Mouse (Mus musculus): Measurements from ENCODE around the gene Vac14. TPM values are rescaled to one million over a fixed set of nuclear protein-coding genes. Genes with fewer than 3 reads are reported as not detected.

Gene Vac14
- polyA plus RNA-seq, 1 experiment, result 31.6 TPM

DNA sequence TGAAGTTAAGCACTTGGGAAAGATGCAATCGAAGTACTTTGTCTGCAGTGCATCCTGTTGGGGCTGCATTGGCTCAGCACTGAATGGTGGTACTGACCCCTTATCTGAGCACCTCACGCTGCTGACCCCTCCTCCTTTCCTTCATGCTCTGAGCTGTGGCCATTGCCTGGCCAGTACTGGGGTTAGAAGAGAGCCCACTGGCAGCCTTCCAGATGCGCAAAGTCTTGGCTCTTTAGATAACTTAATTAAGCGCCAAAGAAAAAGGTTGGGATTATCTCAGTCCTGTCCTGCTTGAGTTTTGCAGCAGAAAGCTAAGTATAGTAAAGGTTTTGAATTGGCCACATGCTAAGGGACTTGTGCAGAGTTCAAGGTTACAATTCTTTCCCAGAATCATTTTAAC is 26.0 kb downstream of the Vac14 start:
- Histone ChIP-seq H3K36me3 (ENCODE audit: control insufficient read depth, insufficient read depth, low read length, poor library complexity, severe bottlenecking) (peaks cover 36% of the 10 kb centered on the region), H3K27me3 (ENCODE audit: control insufficient read depth, insufficient read depth, low read length, poor library complexity, severe bottlenecking) (no peaks in the 10 kb centered on the region), H3K9ac (ENCODE audit: low read depth, poor library complexity, severe bottlenecking) (no peak overlapping the region), H3K4me1 (ENCODE audit: control insufficient read depth, insufficient read depth, low read length) (no peaks in the 10 kb centered on the region), H3K4me3 (ENCODE audit: low read depth, low read length) (no peak overlapping the region), H3K9me3 (replicated peaks; ENCODE audit: control insufficient read depth, insufficient read depth, low read length, poor library complexity, severe bottlenecking) (no peaks in the 10 kb centered on the region), H3K27ac (ENCODE audit: insufficient read depth, low read length) (no peak overlapping the region)
- TF ChIP-seq CTCF (IDR thresholded peaks at IDR 0.05; ENCODE audit: low read depth, low read length), result no peak
- no peak for TF ChIP-seq POLR2A (IDR thresholded peaks at IDR 0.05; ENCODE audit: insufficient read depth, low read length)
- TF ChIP-seq EP300 (IDR thresholded peaks at IDR 0.05; ENCODE audit: insufficient read depth, low read depth, low read length), result no peak

DNA sequence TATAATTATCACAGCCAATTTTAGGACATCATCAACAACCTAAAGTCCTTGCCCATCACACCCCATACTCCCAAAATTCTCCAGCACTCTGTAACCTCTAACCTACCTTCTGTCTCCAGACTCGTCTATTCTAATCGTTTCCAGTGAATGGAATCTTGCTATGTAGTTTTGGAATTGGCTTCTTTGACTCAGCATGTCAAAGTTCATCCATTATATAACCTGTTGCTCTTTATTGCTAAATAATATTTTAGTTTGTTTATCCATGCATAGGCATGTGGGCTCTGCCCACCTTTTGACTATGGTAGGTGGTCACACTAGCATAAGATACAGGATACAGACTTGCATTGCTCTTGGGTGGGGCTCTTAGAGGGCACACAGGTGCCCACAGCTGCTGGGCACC is 26.5 kb downstream of the Vac14 start:
- Histone ChIP-seq H3K4me3 (ENCODE audit: low read depth, low read length) (no peak overlapping the region), H3K9ac (ENCODE audit: low read depth, poor library complexity, severe bottlenecking) (no peak overlapping the region), H3K4me1 (ENCODE audit: control insufficient read depth, insufficient read depth, low read length) (no peaks in the 10 kb centered on the region), H3K27me3 (ENCODE audit: control insufficient read depth, insufficient read depth, low read length, poor library complexity, severe bottlenecking) (no peaks in the 10 kb centered on the region), H3K9me3 (replicated peaks; ENCODE audit: control insufficient read depth, insufficient read depth, low read length, poor library complexity, severe bottlenecking) (no peaks in the 10 kb centered on the region), H3K27ac (ENCODE audit: insufficient read depth, low read length) (no peak overlapping the region), H3K36me3 (ENCODE audit: control insufficient read depth, insufficient read depth, low read length, poor library complexity, severe bottlenecking) (peaks cover 39% of the 10 kb centered on the region)
- TF ChIP-seq CTCF (IDR thresholded peaks at IDR 0.05; ENCODE audit: low read depth, low read length) (no peak), EP300 (IDR thresholded peaks at IDR 0.05; ENCODE audit: insufficient read depth, low read depth, low read length) (no peak), POLR2A (IDR thresholded peaks at IDR 0.05; ENCODE audit: insufficient read depth, low read length) (no peak)

GRCm38 (mm10) chr8:110645340-110645739 is 27.0 kb downstream of the Vac14 start:
- Histone ChIP-seq H3K4me1 (ENCODE audit: control insufficient read depth, insufficient read depth, low read length) (no peaks in the 10 kb centered on the region), H3K36me3 (ENCODE audit: control insufficient read depth, insufficient read depth, low read length, poor library complexity, severe bottlenecking) (peaks cover 43% of the 10 kb centered on the region), H3K4me3 (ENCODE audit: low read depth, low read length) (no peak overlapping the region), H3K9ac (ENCODE audit: low read depth, poor library complexity, severe bottlenecking) (no peak overlapping the region), H3K9me3 (replicated peaks; ENCODE audit: control insufficient read depth, insufficient read depth, low read length, poor library complexity, severe bottlenecking) (no peaks in the 10 kb centered on the region), H3K27me3 (ENCODE audit: control insufficient read depth, insufficient read depth, low read length, poor library complexity, severe bottlenecking) (no peaks in the 10 kb centered on the region), H3K27ac (ENCODE audit: insufficient read depth, low read length) (no peak overlapping the region)
- TF ChIP-seq CTCF (IDR thresholded peaks at IDR 0.05; ENCODE audit: low read depth, low read length) (no peak), POLR2A (IDR thresholded peaks at IDR 0.05; ENCODE audit: insufficient read depth, low read length) (no peak), EP300 (IDR thresholded peaks at IDR 0.05; ENCODE audit: insufficient read depth, low read depth, low read length) (no peak)

DNA sequence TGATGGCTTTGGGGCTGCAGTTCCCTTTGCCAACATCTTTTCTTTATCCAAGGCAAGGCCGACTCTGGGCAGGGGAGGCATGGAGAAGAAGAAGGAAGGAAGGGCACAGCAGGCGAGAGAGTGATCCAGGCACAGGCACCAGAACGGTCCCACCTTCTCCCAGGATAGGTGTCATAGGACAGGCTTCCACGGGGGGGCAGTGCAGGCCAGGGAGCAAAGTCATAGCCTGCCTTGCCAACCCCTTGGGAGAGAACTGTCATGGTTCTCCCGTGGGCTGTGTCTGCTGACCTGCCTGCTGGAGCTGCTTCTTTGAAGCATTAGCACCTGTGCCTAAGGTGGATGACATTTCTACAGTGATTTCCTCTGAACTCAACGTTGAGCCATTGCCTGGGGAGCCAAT is 27.7 kb downstream of the Vac14 start:
- Histone ChIP-seq H3K27ac (ENCODE audit: insufficient read depth, low read length) (no peak overlapping the region), H3K36me3 (ENCODE audit: control insufficient read depth, insufficient read depth, low read length, poor library complexity, severe bottlenecking) (peaks cover 46% of the 10 kb centered on the region), H3K27me3 (ENCODE audit: control insufficient read depth, insufficient read depth, low read length, poor library complexity, severe bottlenecking) (no peaks in the 10 kb centered on the region), H3K4me1 (ENCODE audit: control insufficient read depth, insufficient read depth, low read length) (no peaks in the 10 kb centered on the region), H3K9ac (ENCODE audit: low read depth, poor library complexity, severe bottlenecking) (no peak overlapping the region), H3K4me3 (ENCODE audit: low read depth, low read length) (no peak overlapping the region), H3K9me3 (replicated peaks; ENCODE audit: control insufficient read depth, insufficient read depth, low read length, poor library complexity, severe bottlenecking) (no peaks in the 10 kb centered on the region)
- TF ChIP-seq CTCF (IDR thresholded peaks at IDR 0.05; ENCODE audit: low read depth, low read length) (peak; percentile 84), POLR2A (IDR thresholded peaks at IDR 0.05; ENCODE audit: insufficient read depth, low read length) (no peak)

GRCm38 (mm10) chr8:110648577-110648976 is 30.2 kb downstream of the Vac14 start:
- Histone ChIP-seq H3K36me3 (ENCODE audit: control insufficient read depth, insufficient read depth, low read length, poor library complexity, severe bottlenecking) (peaks cover 37% of the 10 kb centered on the region), H3K4me3 (ENCODE audit: low read depth, low read length) (no peak overlapping the region), H3K9me3 (replicated peaks; ENCODE audit: control insufficient read depth, insufficient read depth, low read length, poor library complexity, severe bottlenecking) (no peaks in the 10 kb centered on the region), H3K27me3 (ENCODE audit: control insufficient read depth, insufficient read depth, low read length, poor library complexity, severe bottlenecking) (no peaks in the 10 kb centered on the region), H3K4me1 (ENCODE audit: control insufficient read depth, insufficient read depth, low read length) (no peaks in the 10 kb centered on the region), H3K9ac (ENCODE audit: low read depth, poor library complexity, severe bottlenecking) (no peak overlapping the region), H3K27ac (ENCODE audit: insufficient read depth, low read length) (no peak overlapping the region)
- no peak for TF ChIP-seq CTCF (IDR thresholded peaks at IDR 0.05; ENCODE audit: low read depth, low read length)
- no peak for TF ChIP-seq EP300 (IDR thresholded peaks at IDR 0.05; ENCODE audit: insufficient read depth, low read depth, low read length)
- TF ChIP-seq POLR2A (IDR thresholded peaks at IDR 0.05; ENCODE audit: insufficient read depth, low read length), result no peak

DNA sequence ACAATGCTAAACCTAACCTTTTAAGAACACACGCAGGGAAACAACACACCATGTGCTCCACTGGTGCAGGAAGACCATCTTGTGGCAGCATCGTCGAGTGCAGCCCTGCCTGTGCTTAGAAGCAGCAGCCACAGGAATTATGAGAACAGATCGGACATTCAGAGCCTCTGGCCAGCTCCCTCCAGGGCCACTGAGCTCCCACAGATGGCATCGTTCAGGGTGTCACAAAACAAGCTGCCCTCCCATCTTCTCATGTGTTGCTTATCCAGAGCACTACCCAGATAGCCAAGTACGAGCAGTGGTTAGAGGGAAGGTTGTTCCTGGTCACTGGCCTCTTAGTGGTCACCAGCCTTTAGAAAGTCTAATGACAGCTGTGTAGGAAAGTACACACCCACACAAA is 30.9 kb downstream of the Vac14 start:
- Histone ChIP-seq H3K27ac (ENCODE audit: insufficient read depth, low read length) (no peak overlapping the region), H3K36me3 (ENCODE audit: control insufficient read depth, insufficient read depth, low read length, poor library complexity, severe bottlenecking) (peaks cover 36% of the 10 kb centered on the region), H3K9me3 (replicated peaks; ENCODE audit: control insufficient read depth, insufficient read depth, low read length, poor library complexity, severe bottlenecking) (no peaks in the 10 kb centered on the region), H3K4me3 (ENCODE audit: low read depth, low read length) (no peak overlapping the region), H3K9ac (ENCODE audit: low read depth, poor library complexity, severe bottlenecking) (no peak overlapping the region), H3K4me1 (ENCODE audit: control insufficient read depth, insufficient read depth, low read length) (no peaks in the 10 kb centered on the region), H3K27me3 (ENCODE audit: control insufficient read depth, insufficient read depth, low read length, poor library complexity, severe bottlenecking) (no peaks in the 10 kb centered on the region)
- TF ChIP-seq CTCF (IDR thresholded peaks at IDR 0.05; ENCODE audit: low read depth, low read length), result no peak
- no peak for TF ChIP-seq POLR2A (IDR thresholded peaks at IDR 0.05; ENCODE audit: insufficient read depth, low read length)
- no peak for TF ChIP-seq EP300 (IDR thresholded peaks at IDR 0.05; ENCODE audit: insufficient read depth, low read depth, low read length)

Data from ES-Bruce4 (cell line).